Mouse (Mus musculus) spleen, postnatal 36 days (tissue): ENCODE measurements around the gene Ubtd1.

ENCODE experiments used
- DNase-seq, 2 experiments: peaks; one replicate each; pipeline ENCODE4 v3.0.0; 2022; ENCODE audit warnings: low spot score in 2 of 2, mixed read lengths in 1 of 2

Gene Ubtd1

DNA sequence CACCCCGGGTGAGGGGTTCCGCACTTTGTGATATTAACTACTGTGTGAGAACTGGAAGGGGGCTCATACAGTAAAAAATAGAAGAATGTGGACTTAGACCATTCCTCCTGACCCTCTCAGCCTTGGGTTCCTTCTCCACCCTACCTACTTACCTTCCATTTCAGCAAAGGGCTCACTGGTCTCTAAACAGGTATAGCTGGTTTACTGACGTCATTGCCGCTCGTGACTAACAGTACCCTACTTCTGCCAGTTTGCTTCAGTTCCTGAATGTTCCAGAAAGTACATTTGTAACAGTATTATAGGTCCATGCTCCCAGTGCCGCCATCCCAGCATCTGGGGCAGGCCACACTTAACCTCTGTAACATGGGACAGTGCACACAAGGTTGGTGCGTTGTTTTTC lies 12.5 kb downstream of the Ubtd1 start:
- DNase-seq = no peak

DNA sequence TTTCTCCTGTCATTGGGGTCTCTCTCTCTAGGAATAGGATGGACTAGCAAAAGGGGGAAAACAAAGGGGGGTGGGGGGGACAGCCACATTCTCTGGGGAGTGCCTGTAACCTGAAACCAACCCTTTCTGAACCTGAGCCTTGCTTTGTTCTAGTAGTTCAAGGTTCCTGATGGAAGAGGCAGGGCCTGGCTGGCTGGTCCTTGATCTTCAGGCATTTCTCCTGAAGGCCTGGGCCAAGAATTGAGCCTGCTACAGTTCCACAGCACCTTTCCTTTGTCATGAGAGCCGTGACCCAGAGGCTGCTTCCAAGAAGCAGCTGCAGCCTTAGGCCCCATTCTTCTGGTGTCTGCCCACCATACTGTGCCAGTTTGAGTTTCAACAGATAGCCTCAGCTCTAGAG lies 13.9 kb downstream of the Ubtd1 start:
- DNase-seq = no peak

DNA sequence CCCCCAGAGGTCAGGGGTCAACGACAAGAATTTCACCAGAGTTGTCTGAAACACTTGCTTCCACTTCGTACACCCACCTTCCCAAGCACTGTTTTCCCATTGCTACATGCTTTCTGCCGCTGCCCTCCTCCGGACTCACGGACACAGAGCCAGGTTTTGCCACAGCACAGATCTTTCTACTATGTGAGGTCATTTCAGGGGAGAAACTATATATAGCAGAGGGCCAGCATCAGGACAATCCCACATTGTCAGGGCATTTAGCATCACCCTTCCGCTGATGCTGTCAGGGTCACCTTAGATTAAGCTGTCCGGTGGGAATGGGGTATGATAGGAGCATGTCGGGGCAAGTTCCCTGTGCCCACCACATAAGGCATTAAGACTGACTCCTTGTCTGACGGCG lies 15.5 kb downstream of the Ubtd1 start:
- DNase-seq = no peak

DNA sequence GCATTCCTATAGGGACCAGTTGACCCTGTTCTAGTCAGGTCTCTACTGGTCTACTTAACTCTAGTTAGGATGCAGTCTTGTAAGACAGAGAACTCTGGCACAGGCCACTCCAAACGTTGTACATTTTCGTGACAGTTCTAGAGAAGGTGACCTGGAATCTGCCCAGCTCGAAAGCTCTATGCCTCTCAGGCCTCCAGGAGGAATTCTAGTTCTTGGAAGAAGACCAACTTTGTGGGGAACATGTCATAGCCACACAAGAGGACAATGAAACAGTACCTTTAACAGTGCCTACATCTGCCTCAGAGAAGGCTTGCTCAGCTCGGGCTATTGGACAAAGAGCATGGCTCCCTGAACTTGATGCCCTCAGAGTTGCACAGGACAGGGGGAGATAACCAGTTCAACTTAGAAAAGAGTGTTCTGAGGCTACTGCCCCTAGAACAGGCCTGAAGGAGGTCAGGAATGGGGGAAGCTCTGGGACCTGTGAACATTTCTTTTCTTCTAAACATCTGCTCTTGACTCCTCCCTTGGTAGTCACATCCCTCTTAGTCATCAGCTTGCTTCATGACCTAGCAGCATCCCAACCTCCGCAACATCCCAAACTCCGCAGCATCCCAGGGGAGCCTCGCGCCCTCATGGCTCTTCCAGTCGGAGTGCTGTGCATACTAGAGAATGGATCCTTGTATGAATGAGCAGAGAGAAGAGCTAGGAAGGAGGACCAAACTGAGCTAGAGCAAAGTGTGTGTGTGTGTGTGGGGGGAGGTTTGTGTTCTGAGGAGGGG lies 17.4 kb downstream of the Ubtd1 start:
- no peak for DNase-seq

DNA sequence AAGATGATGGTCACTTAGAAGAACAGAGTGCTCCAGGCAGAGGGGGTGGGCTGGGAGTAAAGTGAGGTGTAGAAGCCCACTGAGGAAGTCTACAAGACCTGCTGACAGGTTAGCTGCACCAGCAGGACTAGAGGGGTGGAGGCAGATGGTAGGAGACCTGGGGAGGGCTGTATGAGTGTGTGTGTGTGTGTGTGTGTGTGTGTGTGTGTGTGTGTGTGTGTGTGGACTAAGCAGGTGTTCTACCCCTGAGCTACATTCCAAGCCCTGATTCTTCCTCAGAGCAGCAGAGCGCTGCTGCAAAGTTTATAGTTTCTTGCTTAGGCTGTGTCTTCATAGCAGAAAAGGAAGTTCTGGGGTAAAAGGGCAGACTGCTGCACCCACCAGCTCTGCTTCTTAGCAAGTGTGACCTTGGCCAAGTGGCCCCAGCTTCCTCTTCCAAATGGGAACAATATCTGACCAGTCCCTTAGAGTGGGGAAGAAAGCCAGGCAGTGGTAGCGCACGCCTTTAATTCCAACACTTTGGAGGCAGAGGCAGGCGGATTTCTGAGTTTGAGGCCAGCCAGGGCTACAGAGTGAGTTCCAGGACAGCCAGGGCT lies 18.2 kb downstream of the Ubtd1 start:
- peak in 1 of 2 experiments; percentile 30 for DNase-seq

DNA sequence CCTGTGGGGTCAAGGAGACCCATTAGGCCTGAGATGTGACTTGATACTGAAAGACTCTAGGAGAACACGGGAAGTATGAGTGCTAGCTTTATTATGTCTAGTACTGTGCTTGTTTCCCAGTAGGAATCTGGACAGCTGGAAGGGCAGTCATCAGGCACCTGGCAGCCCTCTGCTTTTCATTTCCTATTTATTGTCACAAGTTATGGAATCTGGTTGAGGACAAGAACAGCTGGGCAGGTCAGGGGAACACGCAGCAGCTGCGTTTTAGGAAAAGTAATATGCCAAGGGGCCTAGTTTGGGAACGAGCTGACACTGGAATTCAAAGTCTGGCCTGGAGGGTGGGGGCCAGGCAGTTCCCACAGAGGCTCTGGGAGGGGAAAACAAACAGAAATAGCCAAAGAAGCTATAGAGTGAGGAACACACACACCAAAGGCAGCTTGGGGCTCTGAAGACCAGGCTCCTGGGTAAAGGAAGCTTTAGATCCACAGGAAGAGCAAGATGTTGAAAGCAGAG lies 18.9 kb downstream of the Ubtd1 start:
- DNase-seq = no peak

DNA sequence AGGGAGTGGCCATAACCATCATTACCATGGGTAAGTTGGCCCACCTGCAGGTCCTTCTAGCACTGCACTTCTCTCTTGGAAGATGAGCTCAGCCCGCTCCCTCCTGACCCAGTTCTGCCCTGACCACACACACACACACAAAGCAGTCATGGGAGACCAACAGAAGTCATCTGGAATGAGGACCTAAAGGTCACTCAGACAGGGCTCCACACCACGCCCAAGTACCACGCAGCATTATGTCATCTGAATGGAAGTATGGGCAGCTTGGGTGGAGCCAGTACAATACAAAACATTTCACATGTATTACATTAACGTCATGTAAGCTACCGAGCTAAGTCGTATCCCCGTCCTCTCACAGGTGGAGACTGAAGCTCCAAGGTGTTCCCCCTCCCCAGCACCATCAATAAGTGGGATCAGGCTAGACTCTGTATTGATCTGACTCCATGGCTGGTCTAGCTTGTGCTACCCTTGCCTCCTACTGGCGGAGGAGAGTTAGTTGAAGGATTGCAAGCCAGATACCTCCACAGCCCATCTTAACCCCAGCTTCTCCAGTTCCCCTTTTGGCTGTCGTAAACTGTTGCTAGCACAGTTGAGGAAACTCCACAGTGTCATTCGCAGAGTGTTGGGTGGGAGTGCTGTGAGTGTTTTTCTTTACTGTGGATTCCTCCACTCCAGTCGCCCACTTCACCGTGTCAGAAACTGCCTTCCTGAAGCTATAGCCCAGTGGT lies 19.9 kb downstream of the Ubtd1 start:
- DNase-seq = peak in 1 of 2 experiments; percentile 20

DNA sequence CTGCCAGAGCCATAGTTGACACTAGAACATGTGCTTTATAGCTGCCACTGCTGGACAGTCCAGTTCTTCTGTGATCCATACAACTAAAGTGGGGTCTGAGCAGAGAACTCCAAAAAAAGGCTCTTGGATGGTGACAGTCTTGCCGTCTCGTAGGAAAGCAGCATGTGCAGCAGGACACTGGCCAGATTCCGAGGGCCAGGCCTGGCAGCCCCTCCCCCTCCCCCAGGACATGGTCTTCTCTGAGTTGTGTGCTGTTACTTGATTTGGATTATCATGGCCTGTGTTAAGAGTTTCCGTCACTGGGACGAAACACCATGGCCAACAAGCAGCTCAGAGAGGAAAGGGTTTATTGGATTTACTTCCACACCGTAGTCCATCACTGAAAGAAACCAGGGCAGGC lies 22.7 kb downstream of the Ubtd1 start:
- no peak for DNase-seq

DNA sequence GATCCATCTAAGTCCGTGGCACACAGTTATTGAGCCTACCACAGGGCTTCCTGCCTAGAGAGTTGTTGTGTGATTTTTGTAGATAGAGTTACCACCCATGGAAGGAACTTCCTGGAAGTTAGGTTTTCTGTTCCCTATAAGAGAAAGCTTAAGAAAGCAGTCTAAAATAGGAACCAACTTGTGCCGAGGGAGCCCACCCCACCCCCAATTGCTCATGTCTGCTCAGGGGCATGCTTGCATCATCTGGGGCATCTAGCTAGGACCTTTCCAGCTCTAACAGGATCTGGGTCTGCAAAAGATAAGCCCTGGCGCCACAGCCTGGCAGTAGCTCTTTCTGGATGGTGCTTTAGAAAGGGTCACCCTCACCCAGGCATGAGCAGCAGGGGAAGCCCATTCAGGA lies 24.1 kb downstream of the Ubtd1 start:
- DNase-seq = peak in 1 of 2 experiments; percentile 43

DNA sequence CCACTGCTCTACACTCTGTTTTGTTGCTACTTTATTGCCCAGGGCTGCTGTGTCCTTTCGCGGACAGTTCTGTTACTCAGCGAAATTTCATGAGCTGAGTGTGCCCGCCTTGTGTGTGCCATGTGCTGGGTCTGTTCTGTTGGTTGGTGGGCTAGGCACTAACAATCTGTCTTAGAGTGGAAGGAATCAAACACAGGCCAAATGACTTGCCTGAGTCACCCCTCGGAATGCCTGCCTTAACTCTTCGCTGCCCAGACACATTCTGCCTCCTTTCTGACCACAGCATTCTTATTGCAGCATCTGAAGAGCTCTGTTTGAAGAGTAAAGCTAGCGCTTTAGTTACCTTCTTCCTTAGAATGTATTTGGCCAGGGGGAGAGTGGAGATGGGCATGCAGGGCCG lies 25.0 kb downstream of the Ubtd1 start:
- DNase-seq = no peak

DNA sequence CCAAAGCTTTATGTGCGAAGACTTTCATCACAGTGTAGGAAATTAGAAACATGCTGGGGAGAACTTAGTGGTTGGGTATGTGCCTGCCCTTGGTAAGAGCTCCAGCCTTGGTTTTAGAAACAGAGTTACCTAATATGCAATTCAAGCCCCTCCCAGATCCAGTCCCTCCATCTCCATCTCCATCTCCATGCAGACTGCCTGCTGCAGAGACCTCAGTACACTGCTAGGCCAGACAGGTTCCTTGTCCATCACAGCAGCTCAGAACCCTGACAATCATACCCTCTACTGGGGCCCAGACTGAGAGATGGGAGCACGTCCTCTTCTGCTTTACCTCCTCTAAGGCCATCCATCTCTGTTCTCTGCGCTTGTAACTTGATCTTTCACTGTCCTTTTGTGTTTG lies 27.0 kb downstream of the Ubtd1 start:
- no peak for DNase-seq

DNA sequence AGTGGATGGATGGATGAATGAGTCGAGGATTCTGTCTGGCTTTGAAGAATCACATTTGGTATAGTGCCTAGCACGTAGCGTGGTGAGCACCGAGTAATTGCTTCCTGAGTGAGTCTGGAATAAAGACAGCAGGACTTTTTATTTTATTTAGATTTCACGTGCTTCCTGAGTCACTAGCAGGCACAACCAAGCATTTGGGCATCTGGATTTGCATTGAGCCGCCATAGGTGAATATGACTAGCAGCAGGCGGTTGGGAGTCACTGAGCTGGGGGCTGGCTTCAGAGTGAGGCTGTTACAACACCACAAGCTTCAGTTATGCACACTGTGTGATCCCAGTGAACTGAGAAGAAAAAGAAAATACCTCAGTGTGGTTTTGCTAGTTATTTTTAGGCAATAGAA lies 27.5 kb downstream of the Ubtd1 start:
- no peak for DNase-seq

DNA sequence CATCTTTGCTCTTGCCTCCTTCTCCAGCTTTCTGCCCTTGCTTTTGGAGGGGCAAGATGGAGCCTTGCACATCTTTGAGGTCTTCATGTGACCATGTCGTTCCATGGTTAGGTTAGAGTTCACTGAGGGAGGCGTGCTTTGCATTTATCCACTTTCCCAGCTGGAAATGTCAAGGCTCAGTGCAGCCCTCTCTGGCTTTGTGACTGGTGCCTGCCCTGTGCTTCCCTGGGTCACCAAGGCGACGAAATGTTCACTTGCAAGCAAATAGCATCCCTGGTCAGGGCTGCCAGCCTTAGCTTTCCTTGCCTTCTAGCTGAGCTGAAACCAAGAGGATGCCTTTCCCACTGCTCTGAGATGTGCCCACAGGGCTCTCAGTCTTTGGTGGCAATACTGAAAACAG lies 28.9 kb downstream of the Ubtd1 start:
- no peak for DNase-seq

DNA sequence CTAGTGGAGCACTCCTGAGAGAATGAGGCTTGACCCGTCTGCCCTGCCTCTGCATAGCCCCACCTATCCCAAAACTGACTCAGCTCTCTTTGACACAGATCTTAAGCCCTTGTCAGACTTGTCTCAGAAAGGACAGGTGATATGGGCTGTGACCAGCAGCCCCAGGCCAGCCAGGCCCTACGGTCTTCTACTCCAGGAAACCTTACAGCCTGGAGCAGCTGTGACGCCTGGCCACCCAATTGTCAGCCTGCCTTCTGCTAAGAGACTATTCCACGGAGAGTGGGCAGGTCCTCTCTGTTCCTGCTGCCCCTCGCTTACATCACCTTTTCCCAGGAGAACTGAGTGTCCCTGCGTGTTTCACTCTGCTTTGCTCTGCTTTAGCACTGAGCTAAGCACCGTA lies 29.6 kb downstream of the Ubtd1 start:
- DNase-seq = no peak

DNA sequence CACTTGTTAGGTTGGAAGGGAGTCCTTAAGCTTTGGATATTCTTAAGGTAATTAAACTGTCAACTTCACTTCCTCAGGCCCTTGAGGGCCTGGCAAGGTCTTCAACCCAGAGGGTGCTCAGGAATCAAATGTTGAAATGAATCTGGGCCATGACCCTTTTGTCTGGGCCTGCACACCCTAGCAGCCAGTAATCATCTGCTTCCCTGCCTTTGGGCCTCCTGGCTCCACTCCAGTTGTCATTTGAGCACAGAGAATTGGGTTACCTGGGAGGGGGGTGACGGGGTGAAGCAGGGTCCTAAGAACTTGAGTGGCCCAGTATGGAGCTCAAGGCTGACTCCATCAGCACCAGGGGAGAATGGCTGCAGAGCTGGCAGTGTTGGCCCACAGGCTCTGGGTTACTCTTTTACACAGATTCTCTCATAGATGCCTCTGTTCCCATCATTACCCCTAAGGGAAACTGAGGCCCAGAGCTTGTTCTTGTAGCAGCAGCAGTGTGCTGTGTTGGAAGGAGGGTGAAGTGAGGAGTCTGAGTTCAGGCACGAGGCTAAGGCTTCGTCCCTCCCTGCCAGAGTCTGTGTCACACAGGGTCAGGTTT lies 32.8 kb downstream of the Ubtd1 start:
- DNase-seq = no peak

DNA sequence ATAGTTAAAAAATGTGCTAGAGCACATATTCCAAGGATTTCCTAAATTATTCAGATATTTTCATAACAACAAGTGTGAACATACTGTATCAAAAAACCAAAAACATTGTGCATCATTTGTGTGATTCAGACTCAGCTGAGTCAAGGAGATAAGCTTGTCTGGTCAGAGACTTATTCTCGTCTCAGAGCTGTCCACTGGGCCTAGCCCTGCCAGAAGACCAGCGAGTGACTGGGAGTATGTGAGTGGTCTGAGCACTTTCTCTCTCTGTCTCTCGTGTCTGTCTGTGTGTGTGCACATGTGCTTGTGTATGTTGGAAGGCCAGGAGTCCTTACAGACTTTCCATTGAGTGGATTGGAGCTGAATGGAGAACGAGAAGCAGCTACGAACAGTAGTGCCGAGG lies 33.4 kb downstream of the Ubtd1 start:
- DNase-seq = no peak

DNA sequence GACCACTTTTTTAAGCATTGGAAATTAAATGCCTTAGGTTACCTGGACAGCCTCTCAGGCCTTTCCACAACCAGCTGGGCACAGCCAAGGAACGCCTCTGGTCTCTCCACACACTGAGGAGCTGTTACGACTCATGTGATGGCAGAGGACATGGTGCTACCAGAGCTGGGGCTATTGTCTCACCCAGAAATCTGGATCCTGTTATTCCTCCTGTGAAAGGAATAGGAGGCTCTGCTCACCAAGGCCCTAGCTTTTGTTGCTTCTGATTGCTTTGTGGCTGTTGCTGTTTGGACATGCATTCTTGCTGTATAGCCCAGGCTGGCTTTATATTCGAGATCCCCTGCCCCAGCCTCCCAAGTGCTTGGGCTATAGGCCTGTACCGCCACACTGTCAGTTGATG lies 34.7 kb downstream of the Ubtd1 start:
- DNase-seq = no peak

DNA sequence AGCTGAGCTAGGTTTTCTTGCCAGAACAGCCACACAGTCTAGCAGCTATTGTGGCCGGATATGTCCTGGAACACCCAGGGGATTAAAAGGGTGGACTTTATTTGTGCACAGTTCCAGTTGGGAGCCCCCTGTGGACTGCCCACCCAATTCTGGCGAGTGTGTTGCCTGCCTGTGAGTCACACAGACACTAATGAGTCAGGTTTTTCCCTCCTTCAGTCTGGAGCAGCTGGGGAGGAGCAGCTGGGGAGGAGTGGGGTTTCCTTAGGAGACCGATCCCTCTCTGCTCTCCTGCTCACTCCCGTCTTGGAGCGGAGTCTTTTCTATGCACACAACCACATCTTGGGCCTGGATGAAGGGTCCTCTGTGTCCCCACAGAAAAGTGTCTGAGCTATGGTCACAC lies 35.3 kb downstream of the Ubtd1 start:
- DNase-seq = no peak

DNA sequence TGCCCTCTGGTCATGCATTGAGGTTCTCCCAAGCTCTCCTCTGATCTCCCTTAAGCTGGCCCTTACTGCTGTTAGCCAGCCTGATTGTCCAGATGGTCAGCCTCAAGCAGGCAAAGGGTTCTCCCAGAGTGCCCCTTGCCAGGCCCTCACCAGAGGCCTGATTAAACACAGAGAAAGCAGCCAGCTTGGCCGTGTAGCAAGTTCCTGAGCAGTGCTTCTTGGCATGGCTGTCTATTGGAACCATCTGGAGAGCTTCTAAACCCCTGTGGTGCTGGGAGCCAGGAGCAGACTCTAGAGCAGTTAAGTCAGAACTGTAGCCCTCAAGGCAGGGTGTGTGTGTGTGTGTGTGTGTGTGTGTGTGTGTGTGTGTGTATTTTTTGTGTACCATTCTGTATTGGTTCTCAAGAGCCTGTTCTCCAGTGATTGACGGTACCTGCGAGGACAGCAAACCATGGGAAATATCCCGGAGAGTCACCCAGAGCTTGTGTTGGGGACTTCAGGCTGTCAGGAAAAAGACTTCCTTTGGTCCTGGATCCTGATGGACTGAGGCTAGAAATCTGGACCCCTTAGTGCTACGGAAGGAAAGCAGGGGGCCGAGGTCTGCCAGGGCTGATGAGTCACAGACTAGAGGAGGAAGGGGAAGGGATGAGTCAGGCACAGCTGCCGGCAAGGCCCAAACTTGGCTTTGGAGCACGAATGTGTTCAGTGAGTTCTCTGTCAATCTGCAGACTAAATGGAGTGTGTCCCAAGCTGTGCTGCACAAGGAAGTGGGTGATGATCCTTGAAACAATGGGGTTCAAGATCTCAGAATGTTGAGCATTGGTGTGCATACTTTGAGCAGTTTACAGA lies 36.1 kb downstream of the Ubtd1 start:
- DNase-seq = no peak

DNA sequence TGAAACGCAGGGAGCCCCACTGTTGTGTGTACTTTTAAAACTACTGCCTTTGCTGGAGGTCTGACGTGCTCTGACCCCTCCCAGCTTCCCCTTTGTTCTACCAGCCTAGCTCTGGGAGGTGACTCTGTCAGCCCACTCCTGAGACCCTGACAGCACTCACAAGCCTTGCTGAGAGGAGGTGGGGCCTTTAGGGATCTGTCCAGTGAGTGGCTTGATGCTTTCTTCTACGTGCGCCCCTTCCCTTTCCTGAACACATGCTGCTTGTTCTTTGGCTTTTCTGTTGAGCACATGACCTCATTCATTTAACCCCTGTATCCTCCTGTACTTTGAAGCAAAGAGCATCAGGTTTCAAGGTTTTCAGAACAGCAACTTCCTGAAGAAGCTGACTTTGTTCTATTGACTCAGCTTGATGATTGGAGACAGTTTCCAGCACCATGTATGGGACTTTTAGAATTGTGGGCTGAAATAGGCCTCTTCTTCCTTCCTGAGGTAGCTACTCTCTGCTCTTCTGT lies 37.5 kb downstream of the Ubtd1 start:
- no peak for DNase-seq
